Mouse (Mus musculus) adrenal gland, adult 2 months (tissue): ENCODE results near the gene Spg21. TPM values are rescaled to one million over a fixed set of nuclear protein-coding genes. Genes with fewer than 3 reads are reported as not detected.

Experiments used
- DNase-seq: peaks from one replicate; pipeline ENCODE4 v3.0.0; 2021
- polyA plus RNA-seq: library from polyadenylated mRNA; depleted of rRNA; stranded (reverse); fragments of >200 nt; gene quantifications from 2 replicates; pipeline ENCODE4 v1.2.3, GENCODE M21; 2012
- total RNA-seq, 2 experiments: library from RNA; stranded (reverse); gene quantifications; 2 replicates each; pipeline ENCODE4 v1.2.3; 2021

The Spg21 gene
- total and polyA plus RNA-seq, 3 experiments = 16.2 to 73.6 (median 47.7) TPM

GRCm38 (mm10) chr9:65472769-65473168 lies 12.0 kb downstream of the Spg21 start:
- no peak for DNase-seq

- no peak for DNase-seq
Measured at GRCm38 (mm10) chr9:65479158-65479557, 18.4 kb downstream of the Spg21 start.

- DNase-seq = no peak
Measured at GRCm38 (mm10) chr9:65480071-65480470, 19.3 kb downstream of the Spg21 start.

GRCm38 (mm10) chr9:65491476-65491875 lies 30.7 kb downstream of the Spg21 start:
- DNase-seq = no peak

GRCm38 (mm10) chr9:65492351-65492750 lies 31.6 kb downstream of the Spg21 start:
- no peak for DNase-seq

GRCm38 (mm10) chr9:65492851-65493250 lies 32.1 kb downstream of the Spg21 start:
- no peak for DNase-seq

GRCm38 (mm10) chr9:65502146-65502545 lies 41.4 kb downstream of the Spg21 start:
- DNase-seq = no peak

- no peak for DNase-seq
Measured at GRCm38 (mm10) chr9:65502721-65503505, 42.2 kb downstream of the Spg21 start.

GRCm38 (mm10) chr9:65508449-65508848 lies 47.7 kb downstream of the Spg21 start:
- no peak for DNase-seq

- DNase-seq = no peak
Measured at GRCm38 (mm10) chr9:65512520-65512919, 51.8 kb downstream of the Spg21 start.

- DNase-seq = no peak
Measured at GRCm38 (mm10) chr9:65514431-65514830, 53.7 kb downstream of the Spg21 start.

- no peak for DNase-seq
Measured at GRCm38 (mm10) chr9:65514851-65515261, 54.1 kb downstream of the Spg21 start.

- no peak for DNase-seq
Measured at GRCm38 (mm10) chr9:65519807-65520504, 59.2 kb downstream of the Spg21 start, which contains the start of gene Ankdd1a. TSS of gene Ankdd1a (minus strand) at chr9:65520193.

- DNase-seq = no peak
Measured at GRCm38 (mm10) chr9:65520505-65520876, 59.7 kb downstream of the Spg21 start.

- DNase-seq = peak; percentile 87
Measured at GRCm38 (mm10) chr9:65523611-65524364, 63.0 kb downstream of the Spg21 start.

- DNase-seq = peak; percentile 72
Measured at GRCm38 (mm10) chr9:65525445-65526195, 64.9 kb downstream of the Spg21 start.

- DNase-seq = no peak
Measured at GRCm38 (mm10) chr9:65528417-65529038, 67.8 kb downstream of the Spg21 start.

- DNase-seq = peak; percentile 89
Measured at GRCm38 (mm10) chr9:65529659-65530058, 68.9 kb downstream of the Spg21 start.

GRCm38 (mm10) chr9:65531283-65531682 lies 70.5 kb downstream of the Spg21 start:
- no peak for DNase-seq

- DNase-seq = no peak
Measured at GRCm38 (mm10) chr9:65532986-65533385, 72.2 kb downstream of the Spg21 start.

GRCm38 (mm10) chr9:65534111-65534510 lies 73.4 kb downstream of the Spg21 start:
- DNase-seq = no peak
